Mouse (Mus musculus) R1 (cell line): ENCODE data around the gene Abcb1a.

Source experiments
- DNase-seq: peaks from one replicate; pipeline ENCODE4 v3.0.0-alpha.2; 2018; ENCODE audit warnings: low read depth, low spot score

The Abcb1a gene

GRCm38 (mm10) chr5:8659911-8660737 lies at the start of gene Abcb1a:
Abcb1a (plus strand) TSS chr5:8660077.
- DNase-seq = peak; percentile 38

GRCm38 (mm10) chr5:8622071-8622595 lies 37.7 kb upstream of the Abcb1a start:
- peak; percentile 70 for DNase-seq

GRCm38 (mm10) chr5:8622596-8623231 lies 37.2 kb upstream of the Abcb1a start, which contains the start of gene Rundc3b:
Rundc3b (minus strand) TSS chr5:8622952.
- peak; percentile 97 for DNase-seq

- no peak for DNase-seq
These were observed 27.0 kb upstream of the Abcb1a start for GRCm38 (mm10) chr5:8632901-8633300.

- no peak for DNase-seq
These were observed 25.3 kb upstream of the Abcb1a start for GRCm38 (mm10) chr5:8634489-8634975.

- no peak for DNase-seq
These were observed 11.6 kb upstream of the Abcb1a start for GRCm38 (mm10) chr5:8648300-8648699.

GRCm38 (mm10) chr5:8648774-8649173 lies 11.1 kb upstream of the Abcb1a start:
- no peak for DNase-seq

- DNase-seq = no peak
These were observed 7.8 kb upstream of the Abcb1a start for GRCm38 (mm10) chr5:8652085-8652484.

- DNase-seq = no peak
These were observed 868 bp downstream of the Abcb1a start for GRCm38 (mm10) chr5:8660738-8661151.

GRCm38 (mm10) chr5:8664678-8665077 lies 4.8 kb downstream of the Abcb1a start:
- no peak for DNase-seq

- no peak for DNase-seq
These were observed 8.0 kb downstream of the Abcb1a start for GRCm38 (mm10) chr5:8667758-8668474.

GRCm38 (mm10) chr5:8669606-8670005 lies 9.7 kb downstream of the Abcb1a start:
- DNase-seq = no peak

GRCm38 (mm10) chr5:8675262-8675951 lies 15.5 kb downstream of the Abcb1a start:
- no peak for DNase-seq

GRCm38 (mm10) chr5:8675952-8676262 lies 16.0 kb downstream of the Abcb1a start:
- DNase-seq = no peak

GRCm38 (mm10) chr5:8681166-8681565 lies 21.3 kb downstream of the Abcb1a start:
- DNase-seq = no peak

- no peak for DNase-seq
These were observed 23.8 kb downstream of the Abcb1a start for GRCm38 (mm10) chr5:8683686-8684085.

GRCm38 (mm10) chr5:8686071-8686470 lies 26.2 kb downstream of the Abcb1a start:
- DNase-seq = no peak

GRCm38 (mm10) chr5:8687550-8687949 lies 27.7 kb downstream of the Abcb1a start:
- DNase-seq = no peak

- no peak for DNase-seq
These were observed 56.2 kb downstream of the Abcb1a start for GRCm38 (mm10) chr5:8716061-8716460.

- DNase-seq = no peak
These were observed 59.7 kb downstream of the Abcb1a start for GRCm38 (mm10) chr5:8719556-8719955.

GRCm38 (mm10) chr5:8722224-8722623 lies 62.3 kb downstream of the Abcb1a start:
- DNase-seq = no peak
